17 mouse cellular contexts compared by ENCODE assay signal in genomic region chr5:119169274-119169673, GRCm38 (mm10).
DNase-seq lines count a peak whose midpoint lies in the region; ATAC-seq lines count a peak whose summit lies in the region.
"Had no signal": no experiment of that assay in that cellular context is flagged by ENCODE, and none has a peak within 500 bp of the region (broad histone marks: within the 10 kb centered on the region; RNA-seq: fewer than 3 reads in every experiment).

No protein-coding gene starts in this region.

- intact Hi-C loops in heart, postnatal 14 days (cut with DNase I), result no loop called here

- no peak for ATAC-seq in erythroid progenitor cell, adult 5-6 weeks (replicated peaks; ENCODE audit: low FRiP score, poor library complexity, severe bottlenecking)
- ATAC-seq: forebrain, embryonic 14.5 days; forebrain, embryonic 16.5 days had no signal

- DNase-seq in heart, adult 11 months, result peak; percentile 61
- no peak for DNase-seq in heart, postnatal 14 days
- DNase-seq in right cerebral cortex, adult 18-20 months, result peak; percentile 3
- no peak for DNase-seq in right cerebral cortex, adult 2 months (ENCODE audit: low spot score in 2 of 2)
- DNase-seq: adrenal gland, adult 2 months; adrenal gland, postnatal 10 days; adrenal gland, postnatal 25 days; B cell, adult 2 months; cerebellum, adult 11 months; cerebellum, adult 18-20 months; cerebellum, adult 8-10 months; cerebellum, adult 9-11 months; cerebellum, postnatal 36 days; embryo, embryonic 11 days had no signal

Comparison
In these comparisons a context has a peak if more than half of its experiments do, and no peak if none do; other contexts are left out.
1. DNase-seq: peak in heart, adult 11 months (single experiment) and right cerebral cortex, adult 18-20 months (single experiment); none in heart, postnatal 14 days (0 of 2) and right cerebral cortex, adult 2 months (0 of 2).